Mouse (Mus musculus) olfactory bulb, adult 2 months (tissue): ENCODE measurements at regions not wholly inside any gene's neighbourhood (a gene's known extent, or its start where the extent isn't known, plus 50 kb on each side); places are given as distances from the start of the nearest gene placed in this dataset.
A peak's percentile ranks its signal among the peaks of the same experiment; 100 is the strongest.

Experiments used
- H3K27ac ChIP-seq: fragments of 200-500 bp; 2 replicates; pipeline ENCODE4 v1.5.1; 2012; ENCODE audit warnings: low read depth, low read length; ENCODE audit not compliant: insufficient read depth
- H3K4me1 ChIP-seq: fragments of 200-500 bp; 2 replicates; pipeline ENCODE4 v1.6.1; 2012; ENCODE audit warnings: low read length; ENCODE audit not compliant: control insufficient read depth, insufficient read depth
- H3K4me3 ChIP-seq: fragments of 200-500 bp; 2 replicates; pipeline ENCODE4 v1.5.1; 2012; ENCODE audit warnings: mild to moderate bottlenecking, low read depth, low read length, moderate library complexity; ENCODE audit not compliant: insufficient read depth
- CTCF ChIP-seq: fragments of 200-500 bp; IDR thresholded peaks from 2 replicates; pipeline ENCODE4 v1.5.1; 2012; ENCODE audit warnings: low read depth, mild to moderate bottlenecking, low read length, moderate library complexity; ENCODE audit not compliant: insufficient read depth
- POLR2A ChIP-seq: fragments of 200-500 bp; IDR thresholded peaks from 2 replicates; pipeline ENCODE4 v1.6.1; 2012; ENCODE audit warnings: mild to moderate bottlenecking, low read depth, low read length, moderate library complexity; ENCODE audit not compliant: insufficient read depth
- WGBS: fragments of 180-500 bp; shearing (Covaris S2); methylation state at CpG from one replicate; pipeline ENCODE4 v1.1.7; 2018; 5-methylcytosine and 5-hydroxymethylcytosine counted together

GRCm38 (mm10) chr4:142888891-142889290 lies 323.9 kb downstream of the Prdm2 start:
- TF ChIP-seq CTCF = no peak
- no peak for TF ChIP-seq POLR2A
- Histone ChIP-seq H3K4me1 (no peaks in the 10 kb centered on the region), H3K27ac (no peak overlapping the region), H3K4me3 (no peak overlapping the region)
- WGBS = 93% methylated on average over 4 of the region's 4 CpGs

- no peak overlapping the region for H3K27ac ChIP-seq
Measured at GRCm38 (mm10) chr4:142887876-142888275, 324.9 kb downstream of the Prdm2 start.

GRCm38 (mm10) chr4:142880323-142880759 lies 332.5 kb downstream of the Prdm2 start:
- no peak overlapping the region for H3K4me3 ChIP-seq
- TF ChIP-seq POLR2A (no peak), CTCF (peak; percentile 29; the same call in 1 of the 2 replicates)
- H3K27ac ChIP-seq = no peak overlapping the region
- peaks cover 5% of the 10 kb centered on the region; the same call in 1 of the 2 replicates for H3K4me1 ChIP-seq
- WGBS = 43% methylated on average over 2 of the region's 2 CpGs

More at GRCm38 (mm10) chr4:142887876-142888275, 324.9 kb downstream of the Prdm2 start:
- no peak for TF ChIP-seq POLR2A
- TF ChIP-seq CTCF = no peak
- WGBS = 67% methylated on average over 6 of the region's 6 CpGs
- Histone ChIP-seq H3K4me1 (no peaks in the 10 kb centered on the region), H3K4me3 (no peak overlapping the region)

DNA sequence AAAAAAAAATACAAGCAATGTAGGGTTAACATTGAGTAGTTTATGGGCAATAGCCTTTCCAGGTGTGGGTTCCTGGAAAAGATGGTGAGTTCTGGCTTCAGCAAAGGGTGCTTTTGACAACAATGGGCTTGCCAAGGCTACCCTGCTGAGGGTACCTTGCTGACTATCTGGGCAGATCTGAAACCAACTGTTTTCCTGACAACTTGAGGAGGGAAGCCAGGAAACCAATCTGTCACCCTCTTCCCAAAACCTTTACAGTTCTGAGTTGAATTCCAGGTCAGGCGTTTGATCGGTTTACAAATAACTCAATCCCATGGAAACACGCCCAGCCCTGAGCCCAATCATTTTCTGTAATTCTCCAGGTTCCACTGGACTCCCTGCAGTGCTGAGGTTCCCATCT lies 336.6 kb downstream of the Prdm2 start:
- Histone ChIP-seq H3K4me3 (no peak overlapping the region), H3K4me1 (peaks cover 3% of the 10 kb centered on the region; the same call in 1 of the 2 replicates), H3K27ac (no peak overlapping the region)
- TF ChIP-seq POLR2A (no peak), CTCF (no peak)
- over 99% methylated on average over 3 of the region's 3 CpGs for WGBS

- no peak for TF ChIP-seq CTCF
- no peak for TF ChIP-seq POLR2A
- Histone ChIP-seq H3K27ac (no peak overlapping the region), H3K4me3 (no peak overlapping the region), H3K4me1 (peaks cover 2% of the 10 kb centered on the region; the same call in 1 of the 2 replicates)
- 89% methylated on average over 5 of the region's 5 CpGs for WGBS
Measured at GRCm38 (mm10) chr4:142875105-142875504, 337.7 kb downstream of the Prdm2 start.

DNA sequence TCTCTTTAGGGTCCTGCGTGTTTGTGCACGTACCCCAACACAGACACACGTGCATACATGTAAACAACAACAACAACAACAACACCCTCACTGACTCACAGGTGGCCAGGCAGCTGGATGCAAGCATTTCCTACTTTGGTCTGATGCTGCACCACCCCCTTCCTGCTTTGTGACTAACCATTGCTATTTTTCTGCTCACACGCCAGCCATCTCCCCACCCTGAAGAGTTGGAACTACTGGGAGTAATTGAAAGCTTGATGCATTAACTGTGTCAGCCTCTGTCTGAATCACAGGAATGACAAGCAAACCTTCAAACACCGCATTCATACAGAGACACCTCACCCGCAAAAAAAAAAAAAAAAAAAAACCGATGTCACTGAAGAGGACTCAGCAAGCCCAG lies 346.5 kb downstream of the Prdm2 start:
- H3K4me1 ChIP-seq = peaks cover 11% of the 10 kb centered on the region
- 62% methylated on average over 7 of the region's 7 CpGs for WGBS
- H3K27ac ChIP-seq = no peak overlapping the region
- TF ChIP-seq POLR2A (no peak), CTCF (no peak)
- H3K4me3 ChIP-seq = no peak overlapping the region

- Histone ChIP-seq H3K4me1 (peaks cover 11% of the 10 kb centered on the region), H3K27ac (no peak overlapping the region), H3K4me3 (no peak overlapping the region)
- no peak for TF ChIP-seq POLR2A
- TF ChIP-seq CTCF = no peak
- 94% methylated on average over 2 of the region's 2 CpGs for WGBS
Measured at GRCm38 (mm10) chr4:142865593-142865992, 347.2 kb downstream of the Prdm2 start.

DNA sequence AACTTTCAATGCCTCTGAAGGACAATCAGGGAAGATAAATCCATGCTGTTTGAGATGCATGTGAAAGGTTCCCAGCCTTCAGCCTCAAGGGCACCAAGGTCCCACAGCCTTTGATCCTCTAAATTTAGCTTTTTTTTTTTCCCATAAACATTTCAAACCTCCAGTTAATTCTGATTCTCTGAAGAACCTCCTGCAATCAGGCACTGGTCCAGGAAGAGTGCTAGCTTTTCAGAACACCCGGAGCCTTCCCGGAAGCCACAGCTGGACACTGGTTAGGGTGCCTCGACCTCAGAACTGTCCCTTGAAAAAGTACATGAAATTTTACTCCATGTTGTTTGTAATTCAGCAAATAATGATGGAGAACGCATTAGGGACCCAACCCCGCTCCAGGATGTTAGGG lies 348.9 kb downstream of the Prdm2 start:
- Histone ChIP-seq H3K27ac (no peak overlapping the region), H3K4me1 (peaks cover 8% of the 10 kb centered on the region), H3K4me3 (no peak overlapping the region)
- 75% methylated on average over 5 of the region's 5 CpGs for WGBS
- TF ChIP-seq CTCF = no peak
- TF ChIP-seq POLR2A = no peak

DNA sequence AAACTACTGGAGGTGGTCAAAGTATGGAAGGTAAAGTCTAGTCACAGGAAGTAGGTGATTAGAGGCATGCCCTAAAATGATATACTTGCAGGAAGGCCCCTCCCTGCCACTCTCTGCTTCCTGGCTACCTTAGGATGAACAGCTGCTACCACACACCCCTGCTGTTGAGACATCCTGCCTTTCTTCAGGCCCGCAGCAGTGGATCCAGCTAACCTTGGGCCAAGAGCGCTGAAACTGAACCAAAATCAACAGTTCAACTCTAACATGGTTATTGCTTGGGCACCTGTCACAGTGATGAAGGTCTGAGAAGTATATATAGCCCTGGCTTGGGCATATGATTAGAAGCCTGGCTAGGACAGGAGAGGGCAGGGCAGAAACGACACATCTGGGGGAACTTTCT lies 352.4 kb downstream of the Prdm2 start:
- H3K27ac ChIP-seq = no peak overlapping the region
- H3K4me3 ChIP-seq = no peak overlapping the region
- WGBS = 90% methylated on average over 3 of the region's 3 CpGs
- peaks cover 3% of the 10 kb centered on the region; the same call in 1 of the 2 replicates for H3K4me1 ChIP-seq
- no peak for TF ChIP-seq POLR2A
- no peak for TF ChIP-seq CTCF

- TF ChIP-seq POLR2A = no peak
- TF ChIP-seq CTCF = no peak
- no peak overlapping the region for H3K27ac ChIP-seq
- H3K4me3 ChIP-seq = no peak overlapping the region
- H3K4me1 ChIP-seq = peaks cover 9% of the 10 kb centered on the region
- WGBS = 46% methylated on average over 6 of the region's 6 CpGs
Measured at GRCm38 (mm10) chr4:142856626-142857025, 356.2 kb downstream of the Prdm2 start.
